Mouse (Mus musculus): ENCODE measurements around the gene Primpol. TPM values are rescaled to one million over a fixed set of nuclear protein-coding genes. Genes with fewer than 3 reads are reported as not detected.

Primpol gene
- total and polyA plus RNA-seq, 3 experiments: 7.1 to 11.6 TPM; not detected in 1

GRCm38 (mm10) chr8:46551029-46551428 is 66.0 kb downstream of the Primpol start:
- Histone ChIP-seq H3K27me3 (ENCODE audit: control insufficient read depth in 1 of 2, insufficient read depth in 2 of 2, low read length in 2 of 2) (no peaks in the 10 kb centered on the region), H3K9ac (ENCODE audit: control insufficient read depth, low read depth, low read length, poor library complexity, severe bottlenecking) (peak overlapping the region; percentile 84), H3K9me3 (replicated peaks; ENCODE audit: insufficient read depth, low read length) (no peaks in the 10 kb centered on the region), H3K36me3 (ENCODE audit: control insufficient read depth in 1 of 2, insufficient read depth in 2 of 2, low read length in 2 of 2) (peaks cover 0 to 18% of the 10 kb centered on the region in 2 experiments; a peak in 2 of 4 replicates), H3K4me1 (ENCODE audit: control insufficient read depth in 1 of 2, insufficient read depth in 2 of 2, low read length in 2 of 2) (peaks cover 6 to 9% of the 10 kb centered on the region in 2 experiments; a peak in 3 of 4 replicates), H3K27ac (ENCODE audit: control insufficient read depth, low read depth, low read length) (peak overlapping the region; percentile 96), H3K4me3 (ENCODE audit: control insufficient read depth in 1 of 2, insufficient read depth in 1 of 2, low read depth in 2 of 2, low read length in 2 of 2) (peak overlapping the region; percentile 31 to 72), H3K79me2 (ENCODE audit: control insufficient read depth, insufficient read depth, low read length, poor library complexity) (peaks cover 8% of the 10 kb centered on the region; the same call in 1 of the 2 replicates)
- DNase-seq (ENCODE audit: low read depth, low spot score): peak; percentile 84
- no peak for TF ChIP-seq CTCF (IDR thresholded peaks at IDR 0.05 in 2 of 3, conservative IDR thresholded peaks at IDR 0.05 in 1 of 3; ENCODE audit: control insufficient read depth in 1 of 3, insufficient read depth in 1 of 3, low read depth in 2 of 3, low read length in 3 of 3, poor library complexity in 1 of 3, severe bottlenecking in 1 of 3)
- peak; percentile 77 for TF ChIP-seq GATA1 (IDR thresholded peaks at IDR 0.05; ENCODE audit: low read depth, low read length)
- no peak for TF ChIP-seq POLR2AphosphoS5 (IDR thresholded peaks at IDR 0.05; ENCODE audit: borderline replicate concordance, low read depth, low read length)
- TF ChIP-seq POLR2AphosphoS2 (IDR thresholded peaks at IDR 0.05; ENCODE audit: low read length): peak; percentile 8; the same call in 1 of the 2 replicates
- TF ChIP-seq ZC3H11A (IDR thresholded peaks at IDR 0.05; ENCODE audit: low read depth, low read length): no peak
- no peak for TF ChIP-seq BHLHE40 (IDR thresholded peaks at IDR 0.05; ENCODE audit: borderline replicate concordance, low read depth, low read length)
- TF ChIP-seq GABPA (IDR thresholded peaks at IDR 0.05; ENCODE audit: low read depth, low read length): peak; percentile 78; the same call in 1 of the 2 replicates
- peak; percentile 12; the same call in 1 of the 2 replicates for TF ChIP-seq RCOR1 (IDR thresholded peaks at IDR 0.05; ENCODE audit: low read depth, low read length)
- peak; percentile 2; the same call in 1 of the 2 replicates for TF ChIP-seq RAD21 (IDR thresholded peaks at IDR 0.05; ENCODE audit: low read depth, low read length)
- TF ChIP-seq MAFK (IDR thresholded peaks at IDR 0.05; ENCODE audit: borderline replicate concordance, low read depth, low read length): peak; percentile 46; the same call in 1 of the 2 replicates
- peak; percentile 75 to 77 for TF ChIP-seq EP300 (IDR thresholded peaks at IDR 0.05; ENCODE audit: low read depth in 1 of 2, low read length in 2 of 2)
- peak; percentile 80 for TF ChIP-seq ETS1 (IDR thresholded peaks at IDR 0.05; ENCODE audit: low read depth, low read length)

GRCm38 (mm10) chr8:46550058-46550457 is 67.0 kb downstream of the Primpol start:
- TF ChIP-seq NRF1 (IDR thresholded peaks at IDR 0.05; ENCODE audit: insufficient read depth, low read depth, low read length, poor library complexity, severe bottlenecking): no peak
- no peak for TF ChIP-seq POLR2AphosphoS5 (IDR thresholded peaks at IDR 0.05; ENCODE audit: borderline replicate concordance, low read depth, low read length)
- TF ChIP-seq ELF1 (IDR thresholded peaks at IDR 0.05; ENCODE audit: low read depth, low read length): no peak
- no peak for TF ChIP-seq TBP (IDR thresholded peaks at IDR 0.05; ENCODE audit: low read depth, low read length)
- no peak for TF ChIP-seq MAZ (IDR thresholded peaks at IDR 0.05; ENCODE audit: low read depth, low read length)
- TF ChIP-seq TAL1 (IDR thresholded peaks at IDR 0.05; ENCODE audit: low read length): no peak
- TF ChIP-seq E2F4 (IDR thresholded peaks at IDR 0.05; ENCODE audit: borderline replicate concordance, low read depth, low read length): no peak
- TF ChIP-seq MEF2A (IDR thresholded peaks at IDR 0.05; ENCODE audit: extremely low read depth, insufficient replicate concordance, low read depth, low read length, poor library complexity, severe bottlenecking): no peak
- TF ChIP-seq MAFK (IDR thresholded peaks at IDR 0.05; ENCODE audit: borderline replicate concordance, low read depth, low read length): no peak
- no peak for TF ChIP-seq USF1 (IDR thresholded peaks at IDR 0.05; ENCODE audit: low read depth, low read length)
- no peak for TF ChIP-seq JUND (IDR thresholded peaks at IDR 0.05; ENCODE audit: low read depth, low read length)
- TF ChIP-seq POLR2AphosphoS2 (IDR thresholded peaks at IDR 0.05; ENCODE audit: low read length): no peak
- no peak for TF ChIP-seq MYC (IDR thresholded peaks at IDR 0.05; ENCODE audit: low read depth, low read length)
- TF ChIP-seq POLR2A (IDR thresholded peaks at IDR 0.05; ENCODE audit: control insufficient read depth in 1 of 2, insufficient read depth in 1 of 2, low read depth in 1 of 2, low read length in 2 of 2, poor library complexity in 1 of 2): no peak
- no peak for TF ChIP-seq ZMIZ1 (IDR thresholded peaks at IDR 0.05; ENCODE audit: low read depth, low read length)
- no peak for TF ChIP-seq BHLHE40 (IDR thresholded peaks at IDR 0.05; ENCODE audit: borderline replicate concordance, low read depth, low read length)
- Histone ChIP-seq H3K9ac (ENCODE audit: control insufficient read depth, low read depth, low read length, poor library complexity, severe bottlenecking) (no peak overlapping the region), H3K36me3 (ENCODE audit: control insufficient read depth in 1 of 2, insufficient read depth in 2 of 2, low read length in 2 of 2) (peaks cover 0 to 19% of the 10 kb centered on the region in 2 experiments; a peak in 2 of 4 replicates), H3K4me3 (ENCODE audit: control insufficient read depth in 1 of 2, insufficient read depth in 1 of 2, low read depth in 2 of 2, low read length in 2 of 2) (no peak overlapping the region), H3K79me2 (ENCODE audit: control insufficient read depth, insufficient read depth, low read length, poor library complexity) (peaks cover 7% of the 10 kb centered on the region; the same call in 1 of the 2 replicates), H3K27me3 (ENCODE audit: control insufficient read depth in 1 of 2, insufficient read depth in 2 of 2, low read length in 2 of 2) (no peaks in the 10 kb centered on the region), H3K27ac (ENCODE audit: control insufficient read depth, low read depth, low read length) (peak overlapping the region; percentile 3; the same call in 1 of the 2 replicates), H3K4me1 (ENCODE audit: control insufficient read depth in 1 of 2, insufficient read depth in 2 of 2, low read length in 2 of 2) (peaks cover 9 to 11% of the 10 kb centered on the region in 2 experiments; a peak in 3 of 4 replicates), H3K9me3 (replicated peaks; ENCODE audit: insufficient read depth, low read length) (no peaks in the 10 kb centered on the region)
- DNase-seq (ENCODE audit: low read depth, low spot score): no peak
